Mouse (Mus musculus) G1E (cell line): Measurements from ENCODE around the gene Ldhd. TPM values are rescaled to one million over a fixed set of nuclear protein-coding genes. Genes with fewer than 3 reads are reported as not detected.
A peak's percentile ranks its signal among the peaks of the same experiment; 100 is the strongest.

Experiments used
- ATAC-seq: 2 replicates; pipeline ENCODE4 v1.8.0; 2016; ENCODE audit warnings: mild to moderate bottlenecking; ENCODE audit not compliant: insufficient number of reproducible peaks, poor library complexity, low FRiP score, severe bottlenecking; ENCODE audit errors: extremely low read depth
- DNase-seq: peaks from one replicate; pipeline ENCODE4 v3.0.0; 2012; ENCODE audit warnings: low spot score
- H3K27me3 ChIP-seq: 2 replicates; pipeline ENCODE4 v1.6.1; 2012; ENCODE audit warnings: mild to moderate bottlenecking, low read length, inconsistent platforms; ENCODE audit not compliant: insufficient read depth
- H3K36me3 ChIP-seq: replicated peaks from 2 replicates; pipeline ENCODE3; 2012; ENCODE audit warnings: mild to moderate bottlenecking, inconsistent platforms
- H3K4me1 ChIP-seq: 2 replicates; pipeline ENCODE4 v1.6.1; 2012; ENCODE audit warnings: low read depth, low read length, inconsistent platforms, mixed read lengths; ENCODE audit not compliant: insufficient read depth
- H3K4me3 ChIP-seq: 2 replicates; pipeline ENCODE4 v1.5.1; 2012; ENCODE audit warnings: low read depth, mild to moderate bottlenecking, inconsistent platforms, low read length, moderate library complexity, mixed read lengths
- H3K9me3 ChIP-seq: replicated peaks from 2 replicates; pipeline ENCODE4 v1.6.1; 2012; ENCODE audit warnings: inconsistent platforms
- CTCF ChIP-seq: IDR thresholded peaks from 2 replicates; pipeline ENCODE4 v1.5.1; 2012; ENCODE audit warnings: low read depth, low read length, inconsistent platforms, mixed read lengths
- GATA1 ChIP-seq: IDR thresholded peaks from 2 replicates; pipeline ENCODE4 v1.6.1; 2012; ENCODE audit warnings: borderline replicate concordance, low read length, inconsistent platforms, mixed read lengths
- GATA2 ChIP-seq: IDR thresholded peaks from 2 replicates; pipeline ENCODE4 v1.6.1; 2012; ENCODE audit warnings: low read depth, low read length, inconsistent platforms, borderline replicate concordance
- POLR2AphosphoS5 ChIP-seq: IDR thresholded peaks from 2 replicates; pipeline ENCODE4 v1.6.1; 2012; ENCODE audit warnings: low read depth, low read length, inconsistent platforms; ENCODE audit not compliant: insufficient replicate concordance
- TAL1 ChIP-seq: conservative IDR thresholded peaks from 2 replicates; pipeline ENCODE4 v1.6.1; 2012; ENCODE audit warnings: low read depth, low read length, inconsistent platforms, mixed read lengths
- polyA plus RNA-seq: library from polyadenylated mRNA; stranded (reverse); fragments of >175 nt; gene quantifications from 2 replicates; pipeline ENCODE4 v1.2.3, GENCODE M21; 2012
- total RNA-seq, 2 experiments: library from RNA; stranded (forward) in 1 of 2; stranded (reverse) in 1 of 2; fragments of 200-1000 nt in 1 of 2; fragments of >200 nt in 1 of 2; fragmentation: Nextera tagmentation in 1 of 2; gene quantifications; 2 replicates each; pipeline ENCODE4 v1.2.3; 2014 to 2017

Ldhd gene
- total RNA-seq (2014; fragmentation: Nextera tagmentation) (not detected in 2 replicates), total RNA-seq (2017) (0.12 and 0.16 TPM in 2 replicates), polyA plus RNA-seq (not detected in 2 replicates)

DNA sequence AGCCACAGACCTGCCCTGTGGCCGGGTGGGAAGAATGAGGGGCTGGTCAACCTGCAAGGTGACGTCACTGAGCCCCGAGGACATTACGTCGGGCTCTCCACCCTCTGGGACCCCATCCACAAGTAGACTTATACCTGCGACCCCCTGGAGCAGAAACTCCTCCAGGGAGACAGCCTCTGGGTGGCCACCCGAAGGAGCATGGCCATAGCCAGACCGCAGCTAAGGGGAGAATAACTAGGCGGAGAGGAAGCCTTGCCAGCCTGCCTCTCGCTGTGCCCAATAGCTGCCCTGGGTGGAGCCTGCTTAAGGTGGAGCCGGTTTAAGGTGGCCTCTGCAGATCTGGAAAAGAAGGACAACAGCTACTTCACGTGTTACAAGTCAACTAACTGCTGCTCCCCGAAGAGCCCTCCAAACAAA, at the start of gene Ldhd:
Gene Ldhd, minus strand, starts transcription at position 270 of the 417 bp plus-strand sequence.
- Histone ChIP-seq H3K36me3 (peaks cover 14% of the 10 kb centered on the region), H3K27me3 (peaks cover 35% of the 10 kb centered on the region), H3K9me3 (peaks cover 6% of the 10 kb centered on the region; the same call in 1 of the 2 replicates), H3K4me3 (no peak within 1 kb of the TSS), H3K4me1 (peaks cover 47% of the 10 kb centered on the region)
- no peak for DNase-seq
- TF ChIP-seq POLR2AphosphoS5 (no peak), TAL1 (no peak), GATA2 (no peak), GATA1 (no peak)
- no peak for ATAC-seq

DNA sequence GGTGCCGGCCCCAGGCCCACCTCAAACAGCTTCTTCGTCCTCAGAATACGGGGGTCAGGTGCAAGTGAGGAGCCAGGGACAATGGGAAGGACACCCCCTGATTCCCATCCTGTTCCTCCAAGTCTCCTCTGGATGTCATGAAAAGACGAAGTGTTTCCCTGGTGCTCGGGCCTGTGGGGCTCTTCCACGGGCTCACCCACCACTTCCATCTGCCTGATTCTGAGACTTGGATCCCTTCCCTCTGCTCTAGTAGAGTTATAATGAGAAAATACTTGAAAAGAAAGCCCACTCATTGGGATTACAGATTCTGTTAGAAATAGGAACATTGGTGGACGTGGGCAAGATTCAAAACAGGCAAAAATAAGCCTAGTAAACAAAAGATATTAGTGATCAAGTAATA, 48.7 kb upstream of the Ldhd start:
- Histone ChIP-seq H3K4me3 (no peak overlapping the region), H3K4me1 (0 out of 2 replicates have a peak, but pooled peaks cover 5% of the 10 kb centered on the region), H3K36me3 (no peaks in the 10 kb centered on the region), H3K9me3 (peaks cover 5% of the 10 kb centered on the region; the same call in 1 of the 2 replicates), H3K27me3 (peaks cover 17% of the 10 kb centered on the region)
- DNase-seq, result no peak
- TF ChIP-seq CTCF, result no peak
- no peak for TF ChIP-seq TAL1
- no peak for TF ChIP-seq POLR2AphosphoS5
- TF ChIP-seq GATA1, result no peak
- no peak for ATAC-seq

DNA sequence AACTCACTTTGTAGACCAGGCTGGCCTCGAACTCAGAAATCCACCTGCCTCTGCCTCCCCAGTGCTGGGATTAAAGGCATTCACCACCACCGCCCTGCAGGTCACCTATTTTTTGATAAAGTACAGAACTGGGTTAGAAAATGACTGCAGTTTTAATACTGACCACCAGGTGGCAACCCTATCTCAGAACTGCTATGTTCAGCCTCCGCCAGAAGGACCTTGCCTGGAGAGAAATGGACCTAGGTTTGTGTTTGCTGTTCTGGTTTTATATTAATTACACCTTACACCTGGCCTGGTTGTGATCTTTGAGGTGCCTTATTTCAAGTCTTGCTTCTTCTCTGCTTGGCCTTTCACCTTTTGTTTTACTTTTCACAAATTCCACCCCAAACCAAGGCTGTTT, 47.9 kb upstream of the Ldhd start:
- Histone ChIP-seq H3K9me3 (peaks cover 5% of the 10 kb centered on the region; the same call in 1 of the 2 replicates), H3K27me3 (peaks cover 15% of the 10 kb centered on the region), H3K4me3 (no peak overlapping the region), H3K4me1 (0 out of 2 replicates have a peak, but pooled peaks cover 5% of the 10 kb centered on the region), H3K36me3 (peaks cover 2% of the 10 kb centered on the region)
- peak; percentile 23 for DNase-seq
- ATAC-seq, result peak; percentile 63
- TF ChIP-seq GATA1 (no peak), CTCF (peak; percentile 46)

DNA sequence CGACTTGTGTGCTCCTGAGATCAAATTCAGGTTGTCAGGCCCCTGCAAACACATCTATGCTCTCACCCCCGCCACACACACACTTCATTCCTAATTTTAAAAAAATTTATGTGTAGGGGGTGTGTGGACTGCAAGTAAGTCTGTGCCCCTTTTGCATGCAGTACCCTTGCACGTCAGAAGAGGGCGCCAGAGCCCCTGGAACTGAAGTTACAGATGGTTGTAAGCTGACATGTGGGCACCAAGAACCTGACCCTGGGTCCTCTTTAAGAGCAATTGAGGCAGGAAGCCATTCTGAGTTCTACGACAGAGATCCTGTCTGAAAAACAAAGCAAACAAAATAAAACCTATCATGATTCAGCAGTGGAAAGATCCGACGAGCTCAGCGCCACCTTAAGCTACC, 46.1 kb upstream of the Ldhd start:
- TF ChIP-seq TAL1 (no peak), CTCF (peak; percentile 60)
- ATAC-seq (no peak), DNase-seq (no peak)
- H3K4me3 ChIP-seq, result no peak overlapping the region
- H3K4me1 ChIP-seq, result peaks cover 7% of the 10 kb centered on the region; the same call in 1 of the 2 replicates
- peaks cover 5% of the 10 kb centered on the region; the same call in 1 of the 2 replicates for H3K9me3 ChIP-seq
- H3K27me3 ChIP-seq, result peaks cover 11% of the 10 kb centered on the region
- H3K36me3 ChIP-seq, result peaks cover 11% of the 10 kb centered on the region

DNA sequence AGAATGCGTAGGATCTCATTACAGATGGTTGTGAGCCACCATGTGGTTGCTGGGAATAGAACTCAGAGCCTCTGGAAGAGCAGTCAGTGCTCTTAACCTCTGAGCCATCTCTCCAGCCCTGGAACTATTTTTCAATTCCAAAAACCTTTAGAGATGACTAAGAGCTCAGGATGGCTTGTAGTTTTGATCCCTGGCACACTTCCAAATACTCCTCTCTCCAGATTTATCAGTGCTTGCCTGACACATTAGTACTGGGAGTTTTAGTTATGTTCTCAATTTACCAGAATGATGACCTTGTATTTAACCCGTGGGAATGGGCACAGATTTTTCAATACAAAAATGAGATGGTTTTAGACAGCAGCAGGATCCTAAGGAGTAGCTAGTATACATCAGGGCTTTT, 36.6 kb upstream of the Ldhd start:
- Histone ChIP-seq H3K9me3 (peaks cover 8% of the 10 kb centered on the region), H3K4me3 (no peak overlapping the region), H3K4me1 (peaks cover 12% of the 10 kb centered on the region), H3K27me3 (no peaks in the 10 kb centered on the region), H3K36me3 (peaks cover 64% of the 10 kb centered on the region)
- DNase-seq (no peak), ATAC-seq (no peak)
- TF ChIP-seq GATA2, result no peak
- TF ChIP-seq GATA1, result no peak
- TF ChIP-seq CTCF, result no peak
- no peak for TF ChIP-seq POLR2AphosphoS5
- no peak for TF ChIP-seq TAL1

DNA sequence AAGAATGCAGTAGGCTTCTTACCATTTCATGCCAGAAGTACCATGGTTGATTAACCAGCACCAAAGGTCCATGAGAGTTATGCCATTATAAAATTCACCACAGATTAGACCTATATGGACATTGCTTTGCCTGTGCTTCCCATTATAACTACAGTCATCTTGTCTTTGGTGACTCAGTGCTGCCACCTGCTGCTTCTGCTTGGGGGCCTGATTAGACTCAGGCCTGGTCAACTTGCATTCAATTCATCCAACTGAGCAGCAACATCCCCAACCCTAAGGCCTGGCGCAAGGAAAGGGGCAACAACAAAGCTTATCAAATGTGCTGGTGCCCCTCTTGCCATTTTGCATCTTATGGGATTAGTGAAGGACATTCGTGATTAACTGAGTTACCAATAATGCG, 32.3 kb upstream of the Ldhd start:
- no peak overlapping the region for H3K4me3 ChIP-seq
- TF ChIP-seq POLR2AphosphoS5 (no peak), CTCF (peak; percentile 62)
- H3K36me3 ChIP-seq, result peaks cover 62% of the 10 kb centered on the region
- H3K27me3 ChIP-seq, result no peaks in the 10 kb centered on the region
- peak; percentile 16 for DNase-seq
- no peaks in the 10 kb centered on the region for H3K9me3 ChIP-seq
- peak; percentile 62 for ATAC-seq
- H3K4me1 ChIP-seq, result peaks cover 28% of the 10 kb centered on the region

DNA sequence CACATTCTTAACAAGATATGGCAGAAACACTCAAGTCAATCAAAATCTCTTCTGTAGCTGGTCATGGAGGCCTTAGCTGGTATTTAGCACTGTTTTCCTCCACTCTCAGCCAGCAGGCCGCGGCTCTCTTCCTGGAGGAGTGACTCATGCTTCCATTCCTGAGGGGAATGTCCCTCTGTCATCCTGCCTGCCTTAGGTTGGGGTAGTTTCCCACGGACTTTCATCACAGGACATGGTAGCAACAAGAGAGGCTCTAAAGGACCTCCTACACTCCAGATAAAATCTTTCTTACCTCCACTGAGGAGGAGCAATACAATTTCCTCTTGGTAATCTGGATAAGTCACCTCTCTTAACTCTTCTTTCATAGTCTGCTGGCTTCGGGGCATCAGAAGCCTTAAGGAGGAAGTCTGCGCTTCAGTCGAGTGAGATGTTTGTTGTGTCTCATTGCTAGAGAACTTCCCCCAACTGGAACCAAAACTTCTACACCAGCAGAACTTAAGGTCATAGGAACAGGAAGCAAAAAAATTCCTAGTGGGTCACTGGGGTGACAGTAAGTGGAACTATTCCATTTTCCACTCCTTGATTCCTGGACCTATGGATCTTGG, 28.7 kb upstream of the Ldhd start:
- ATAC-seq (no peak), DNase-seq (no peak)
- Histone ChIP-seq H3K27me3 (no peaks in the 10 kb centered on the region), H3K4me1 (peaks cover 38% of the 10 kb centered on the region), H3K36me3 (peaks cover 44% of the 10 kb centered on the region), H3K4me3 (no peak overlapping the region), H3K9me3 (no peaks in the 10 kb centered on the region)
- no peak for TF ChIP-seq GATA2
- TF ChIP-seq CTCF, result no peak
- no peak for TF ChIP-seq GATA1
- no peak for TF ChIP-seq TAL1
- TF ChIP-seq POLR2AphosphoS5, result no peak
